Mouse (Mus musculus) limb, embryonic 10.5 days (tissue): ENCODE data around the gene Vsig2. TPM values are rescaled to one million over a fixed set of nuclear protein-coding genes. Genes with fewer than 3 reads are reported as not detected.
A peak's percentile ranks its signal among the peaks of the same experiment; 100 is the strongest.

Experiments
- DNase-seq: peaks from one replicate; pipeline ENCODE4 v3.0.0-alpha.2; 2017; ENCODE audit warnings: low spot score
- H3K27ac ChIP-seq: fragments of 300-500 bp; sonication (generic); 2 replicates; pipeline ENCODE4 v1.5.1; 2016; ENCODE audit warnings: mild to moderate bottlenecking
- H3K27me3 ChIP-seq: fragments of 300-500 bp; sonication (generic); 2 replicates; pipeline ENCODE4 v1.6.1; 2016; ENCODE audit warnings: low read depth, mild to moderate bottlenecking; ENCODE audit not compliant: poor library complexity, severe bottlenecking
- H3K36me3 ChIP-seq: fragments of 300-500 bp; sonication (generic); 2 replicates; pipeline ENCODE4 v1.6.1; 2016; ENCODE audit warnings: mild to moderate bottlenecking, moderate library complexity
- H3K4me1 ChIP-seq: fragments of 300-500 bp; sonication (generic); 2 replicates; pipeline ENCODE4 v1.6.1; 2016
- H3K4me3 ChIP-seq: fragments of 300-500 bp; sonication (generic); 2 replicates; pipeline ENCODE4 v1.5.1; 2016; ENCODE audit warnings: mild to moderate bottlenecking, moderate library complexity
- H3K9me3 ChIP-seq: fragments of 300-500 bp; sonication (generic); replicated peaks from 2 replicates; pipeline ENCODE4 v1.6.1; 2016; ENCODE audit warnings: mild to moderate bottlenecking
- WGBS: fragments of 180-500 bp; shearing (Covaris S2); methylation state at CpG from one replicate; pipeline ENCODE4 v1.1.7; 2016; 5-methylcytosine and 5-hydroxymethylcytosine counted together
- polyA plus RNA-seq: library from polyadenylated mRNA; unstranded; fragments of >200 nt; fragmentation: Nextera tagmentation; extraction: Ambion mirVana; gene quantifications from 2 replicates; pipeline ENCODE4 v1.2.1, GENCODE M21; 2016

The Vsig2 gene
- polyA plus RNA-seq, 1 experiment from 2014 or later, result 0.74 TPM

DNA sequence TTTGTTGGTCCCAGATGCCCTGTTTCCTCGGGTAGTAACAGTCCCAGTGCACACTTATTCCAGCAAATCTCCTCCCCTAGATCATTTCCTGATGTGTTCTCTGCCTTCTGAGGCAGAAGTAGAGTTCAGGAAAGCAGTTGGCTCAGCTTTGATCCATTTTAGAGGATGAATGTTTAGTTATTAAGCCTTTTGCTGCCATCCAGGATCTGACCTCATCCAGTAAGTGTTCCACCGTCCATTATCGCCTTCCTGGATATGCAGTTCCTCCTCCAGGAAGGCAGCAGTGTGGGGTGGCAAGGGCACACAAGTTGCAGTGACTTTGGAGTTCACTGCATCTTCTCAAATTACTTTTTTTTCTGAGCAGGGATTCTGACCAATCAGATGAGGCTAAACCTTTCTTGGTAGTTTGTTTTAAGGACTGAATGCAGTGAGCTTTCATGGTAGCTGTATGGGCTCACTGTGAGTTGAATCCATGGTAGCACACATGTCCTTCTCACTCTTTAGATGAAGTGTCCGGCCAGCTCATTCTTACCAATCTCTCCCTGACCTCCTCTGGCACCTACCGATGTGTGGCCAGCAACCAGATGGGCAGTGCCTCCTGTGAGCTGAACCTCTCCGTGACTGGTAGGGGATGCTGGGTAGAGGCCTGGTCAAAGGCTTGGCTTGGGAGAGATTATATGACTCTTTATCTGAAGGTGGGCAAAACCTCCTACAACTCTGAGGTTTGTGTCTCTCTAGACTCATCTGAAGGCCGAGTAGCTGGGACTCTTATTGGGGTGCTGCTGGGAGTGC lies 3.0 kb downstream of the Vsig2 start:
- H3K27ac ChIP-seq, result no peak overlapping the region
- WGBS, result 63% methylated on average over 7 of the region's 7 CpGs
- H3K36me3 ChIP-seq, result no peaks in the 10 kb centered on the region
- H3K9me3 ChIP-seq, result no peaks in the 10 kb centered on the region
- no peak overlapping the region for H3K4me3 ChIP-seq
- H3K4me1 ChIP-seq, result peaks cover 42% of the 10 kb centered on the region
- DNase-seq, result no peak
- peaks cover 78% of the 10 kb centered on the region for H3K27me3 ChIP-seq

DNA sequence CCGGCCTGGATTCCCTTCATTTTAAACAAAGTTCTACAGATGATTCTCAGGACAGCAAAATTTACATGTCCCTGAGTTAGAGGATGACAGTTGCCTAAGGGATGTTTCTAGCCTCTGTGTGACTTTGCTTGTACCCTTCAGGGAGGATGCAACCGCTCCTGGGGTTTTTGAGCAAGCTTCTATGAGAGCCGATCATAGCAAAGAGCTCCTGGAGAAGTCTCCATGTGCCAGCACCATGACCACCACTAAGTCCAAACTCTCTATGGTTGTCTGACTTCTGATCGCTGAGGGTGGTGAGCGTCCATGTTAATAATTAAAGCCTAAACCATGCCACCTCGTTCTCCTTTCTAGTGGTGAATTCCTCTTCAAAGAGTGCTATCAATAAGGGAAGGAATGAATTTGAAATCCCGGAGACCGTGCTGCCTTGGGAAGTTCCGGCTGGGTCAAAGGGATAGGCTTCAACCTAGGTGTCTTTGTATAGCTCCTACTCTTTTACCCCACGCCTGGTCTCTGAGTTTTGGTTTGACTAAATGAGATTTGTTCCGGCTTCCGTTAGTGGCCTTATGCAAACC lies 4.9 kb downstream of the Vsig2 start:
- Histone ChIP-seq H3K9me3 (no peaks in the 10 kb centered on the region), H3K4me1 (peaks cover 35% of the 10 kb centered on the region), H3K4me3 (peak overlapping the region; percentile 47), H3K36me3 (no peaks in the 10 kb centered on the region), H3K27me3 (peaks cover 79% of the 10 kb centered on the region), H3K27ac (no peak overlapping the region)
- WGBS, result 24% methylated on average over 12 of the region's 12 CpGs
- no peak for DNase-seq

DNA sequence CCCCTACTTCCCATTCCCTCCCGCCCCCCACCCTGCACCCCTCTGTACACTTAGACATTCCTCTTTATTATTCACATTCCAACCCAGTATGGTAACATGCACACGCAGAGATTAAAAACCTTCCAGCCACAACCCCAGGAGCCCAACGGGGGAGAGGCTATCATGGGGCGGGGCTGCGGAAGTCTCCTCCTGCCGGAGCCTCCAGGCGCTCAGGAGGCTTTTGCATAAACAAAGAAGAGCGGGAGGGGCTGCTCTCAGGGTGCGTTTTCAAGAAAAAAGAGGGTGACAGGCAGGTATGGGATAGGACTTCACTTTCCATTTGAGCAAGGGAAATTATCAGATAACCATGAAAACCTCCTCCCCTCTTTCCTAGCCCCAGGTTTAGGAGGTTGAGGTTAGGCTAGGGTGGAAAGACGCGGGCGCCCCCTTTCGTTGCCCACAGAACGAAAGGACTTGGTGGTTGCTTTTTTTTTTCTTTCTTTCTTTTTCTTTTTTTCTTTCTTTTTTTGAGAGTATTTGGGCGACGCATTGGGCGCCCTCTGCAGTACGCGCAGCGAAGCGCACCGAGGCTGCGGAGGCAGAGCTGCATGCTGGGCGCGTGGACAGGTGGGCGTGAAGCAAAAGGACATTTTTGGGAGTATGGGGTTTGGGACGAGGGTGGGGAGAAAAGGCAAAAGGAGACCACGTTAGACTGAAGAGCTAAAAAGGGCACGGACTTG lies 5.6 kb downstream of the Vsig2 start:
- H3K4me3 ChIP-seq, result peak overlapping the region; percentile 47
- H3K36me3 ChIP-seq, result no peaks in the 10 kb centered on the region
- peak overlapping the region; percentile 6 for H3K27ac ChIP-seq
- DNase-seq, result peak; percentile 66
- WGBS, result under 1% methylated on average over 29 of the region's 29 CpGs
- no peaks in the 10 kb centered on the region for H3K9me3 ChIP-seq
- H3K4me1 ChIP-seq, result peaks cover 29% of the 10 kb centered on the region
- H3K27me3 ChIP-seq, result peaks cover 80% of the 10 kb centered on the region

DNA sequence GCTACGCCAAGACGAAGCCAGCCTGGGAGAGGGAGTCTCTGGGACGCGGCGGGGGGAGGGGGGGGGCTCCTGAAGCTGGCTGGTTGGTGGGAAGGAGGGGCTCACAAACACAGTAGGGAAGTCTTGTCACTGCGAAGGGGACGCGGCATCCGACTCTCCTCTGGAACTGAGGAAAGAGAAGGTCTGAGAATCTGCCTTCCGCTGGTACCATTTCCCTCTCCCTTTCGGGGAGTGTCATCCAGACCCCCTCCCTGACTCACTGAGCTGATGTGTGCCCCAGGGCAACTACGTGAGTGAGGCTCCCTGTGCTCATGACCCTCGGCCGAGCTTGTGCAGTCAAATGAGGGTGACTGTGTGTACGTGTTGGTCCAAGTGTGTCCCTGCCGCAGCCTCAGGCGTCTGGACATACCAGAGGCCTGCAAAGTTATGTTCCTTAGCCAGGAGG lies 6.1 kb downstream of the Vsig2 start:
- peak; percentile 48 for DNase-seq
- 3% methylated on average over 17 of the region's 17 CpGs for WGBS
- Histone ChIP-seq H3K36me3 (no peaks in the 10 kb centered on the region), H3K27ac (peak overlapping the region; percentile 6; the same call in 1 of the 2 replicates), H3K4me3 (peak overlapping the region; percentile 47), H3K27me3 (peaks cover 84% of the 10 kb centered on the region), H3K9me3 (no peaks in the 10 kb centered on the region), H3K4me1 (peaks cover 24% of the 10 kb centered on the region)

DNA sequence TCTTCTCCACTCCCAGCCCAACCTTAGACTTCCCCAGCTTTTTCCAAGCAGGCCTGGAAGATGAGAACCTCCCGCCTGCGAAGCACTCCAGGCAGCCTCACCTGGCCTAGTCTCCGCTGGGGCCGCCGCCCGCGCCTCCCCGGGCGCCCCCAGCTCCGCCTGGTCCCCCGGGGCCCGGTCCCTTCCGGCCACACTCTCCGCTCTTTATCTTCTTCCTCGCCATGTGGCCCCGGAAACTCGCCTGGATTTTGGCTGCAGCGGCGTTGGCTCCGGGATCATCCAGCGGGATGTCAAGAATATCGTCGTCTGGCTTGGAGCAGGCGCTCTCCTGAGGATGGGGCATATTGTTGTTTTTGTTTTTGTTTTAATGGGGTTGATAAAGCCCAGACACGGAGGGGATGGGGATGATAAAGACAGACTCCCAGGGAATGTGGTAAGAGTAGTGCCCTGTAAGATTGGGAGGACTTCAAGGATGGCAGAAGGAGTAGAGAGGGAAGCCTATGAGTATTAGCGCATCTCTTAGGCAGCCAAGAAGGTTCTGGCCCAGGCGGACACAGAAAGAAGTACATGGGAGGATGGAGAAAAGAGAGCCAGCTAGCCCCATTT lies 6.9 kb downstream of the Vsig2 start:
- Histone ChIP-seq H3K4me1 (peaks cover 24% of the 10 kb centered on the region), H3K27ac (no peak overlapping the region), H3K27me3 (peaks cover 92% of the 10 kb centered on the region), H3K36me3 (no peaks in the 10 kb centered on the region), H3K9me3 (no peaks in the 10 kb centered on the region), H3K4me3 (peak overlapping the region; percentile 26)
- WGBS, result 6% methylated on average over 27 of the region's 27 CpGs
- no peak for DNase-seq

DNA sequence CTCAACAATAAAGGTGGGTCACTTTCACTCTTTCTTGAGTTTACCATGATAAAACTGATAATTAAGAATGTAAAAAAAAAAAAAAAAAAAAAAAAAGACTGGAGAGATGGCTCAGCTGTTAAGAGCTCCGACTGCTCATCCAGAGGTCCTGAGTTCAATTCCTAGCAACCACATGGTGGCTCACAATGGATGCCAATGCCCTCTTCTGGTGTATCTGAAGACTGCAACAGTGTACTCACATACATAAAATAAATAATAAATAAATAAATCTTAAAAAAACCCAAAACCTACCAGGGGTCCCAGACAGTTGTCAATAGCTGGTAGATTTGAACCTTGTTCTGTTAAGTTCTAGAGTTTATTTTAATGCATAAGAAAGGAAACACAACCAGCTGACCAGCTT lies 7.8 kb downstream of the Vsig2 start:
- Histone ChIP-seq H3K36me3 (no peaks in the 10 kb centered on the region), H3K4me3 (no peak overlapping the region), H3K27ac (no peak overlapping the region), H3K9me3 (no peaks in the 10 kb centered on the region), H3K4me1 (peaks cover 26% of the 10 kb centered on the region), H3K27me3 (peaks cover 96% of the 10 kb centered on the region)
- 80% methylated on average over 1 of the region's 1 CpGs for WGBS
- no peak for DNase-seq

DNA sequence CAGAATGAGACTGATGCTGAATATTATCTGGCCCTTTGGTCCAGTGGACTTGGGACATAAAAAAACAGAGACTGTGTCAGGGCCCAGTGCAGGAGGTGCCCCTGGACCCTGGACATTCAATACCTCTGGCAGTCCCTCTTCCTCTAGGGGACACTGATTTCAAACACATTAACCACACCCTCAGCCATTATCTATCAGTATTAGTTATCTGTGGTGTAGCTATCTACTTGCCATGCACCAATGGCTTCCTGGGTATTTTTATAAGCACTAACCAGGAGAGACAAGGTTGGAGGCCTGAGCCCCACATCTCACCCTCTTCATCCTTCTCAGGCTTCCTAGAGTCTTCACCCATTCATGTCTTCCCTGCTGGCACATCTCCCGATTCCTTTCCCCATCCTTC lies 11.4 kb downstream of the Vsig2 start:
- Histone ChIP-seq H3K27ac (no peak overlapping the region), H3K4me1 (peaks cover 29% of the 10 kb centered on the region), H3K4me3 (no peak overlapping the region), H3K36me3 (no peaks in the 10 kb centered on the region), H3K27me3 (peaks cover 99% of the 10 kb centered on the region), H3K9me3 (no peaks in the 10 kb centered on the region)
- DNase-seq, result no peak
- 51% methylated on average over 1 of the region's 1 CpGs for WGBS

DNA sequence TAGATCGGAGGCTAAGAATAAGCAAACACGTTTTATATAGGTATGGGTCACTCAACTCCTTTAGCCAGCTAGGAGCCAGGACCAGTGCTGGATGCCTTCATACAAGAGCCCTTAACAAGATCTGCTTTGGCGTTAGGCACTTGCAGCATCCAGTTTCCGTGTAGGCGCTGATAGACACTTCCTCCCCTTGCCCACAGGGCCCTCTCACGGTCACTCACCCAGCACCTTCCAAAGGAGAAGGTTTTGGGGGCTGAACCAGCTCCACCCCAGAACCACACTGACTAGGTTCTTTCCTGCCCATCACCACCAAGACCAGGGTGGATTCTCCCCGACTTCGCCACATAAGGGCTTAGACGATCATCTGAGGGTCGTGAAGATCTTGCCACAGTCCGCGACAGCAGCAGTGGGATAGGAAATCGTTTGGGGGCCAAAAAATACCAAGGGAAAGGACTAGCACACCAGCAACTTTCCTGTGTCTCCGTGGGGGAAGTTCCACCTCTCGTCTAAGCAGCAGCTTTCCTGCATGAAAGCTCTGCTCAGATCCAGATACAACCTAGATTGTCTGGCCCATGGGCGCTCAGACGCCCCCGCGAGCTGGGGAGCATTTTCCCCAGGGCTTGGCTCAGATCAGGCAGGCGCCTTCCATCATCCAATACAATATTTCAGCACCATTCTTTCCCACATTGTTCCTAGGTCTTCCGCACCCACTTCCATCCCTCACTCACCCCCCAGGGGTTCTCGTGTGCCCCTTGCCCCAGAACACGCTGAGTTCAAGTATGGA lies 12.9 kb downstream of the Vsig2 start:
- Histone ChIP-seq H3K4me3 (peak overlapping the region; percentile 53), H3K27me3 (peaks cover 94% of the 10 kb centered on the region), H3K36me3 (no peaks in the 10 kb centered on the region), H3K4me1 (peaks cover 26% of the 10 kb centered on the region), H3K9me3 (no peaks in the 10 kb centered on the region), H3K27ac (no peak overlapping the region)
- DNase-seq, result peak; percentile 49
- 3% methylated on average over 23 of the region's 23 CpGs for WGBS

DNA sequence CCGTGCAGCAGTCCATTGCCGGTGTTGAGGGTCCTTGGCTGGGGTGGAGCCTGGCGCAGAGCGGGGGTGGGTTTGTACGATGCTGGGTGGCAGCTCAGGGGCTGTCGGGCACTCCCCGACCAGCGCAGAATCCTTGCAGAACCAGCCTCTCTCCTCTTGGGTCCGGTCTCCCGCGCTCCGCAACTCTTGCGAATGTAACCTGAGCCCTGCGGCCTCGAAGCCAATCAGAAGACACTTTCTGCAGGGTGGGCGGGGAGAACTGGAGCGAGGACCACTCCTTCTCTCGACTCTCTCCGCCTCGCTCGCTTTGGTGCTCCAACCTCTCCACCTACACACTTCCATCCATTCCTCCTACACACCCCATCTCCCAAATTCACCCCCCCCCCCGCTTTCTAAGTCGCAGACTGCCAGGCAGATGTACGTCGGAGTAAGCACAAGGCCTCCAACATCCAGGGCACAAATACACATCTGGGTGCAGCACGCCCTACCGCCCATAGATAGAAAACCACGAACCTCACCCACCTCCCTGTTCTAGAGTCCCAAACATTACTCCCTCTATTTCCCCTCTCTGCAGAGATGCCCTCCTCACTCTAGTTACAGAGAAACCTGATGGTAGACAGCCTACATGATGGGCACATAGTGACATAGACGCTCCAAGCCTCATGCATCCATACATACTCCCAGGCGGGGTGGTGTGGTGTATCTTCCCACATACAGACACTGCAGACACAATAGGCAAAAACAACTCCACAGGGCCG lies 13.7 kb downstream of the Vsig2 start, which contains the start of gene Nrgn:
Gene Nrgn, minus strand, starts transcription at position 369 of the 758 bp plus-strand sequence.
- peaks cover 91% of the 10 kb centered on the region for H3K27me3 ChIP-seq
- peak within 1 kb of the TSS; percentile 53 for H3K4me3 ChIP-seq
- WGBS, result 6% methylated on average over 31 of the region's 31 CpGs
- H3K27ac ChIP-seq, result no peak within 1 kb of the TSS
- no peaks in the 10 kb centered on the region for H3K9me3 ChIP-seq
- DNase-seq, result peak; percentile 87
- no peaks in the 10 kb centered on the region for H3K36me3 ChIP-seq
- H3K4me1 ChIP-seq, result peaks cover 26% of the 10 kb centered on the region

DNA sequence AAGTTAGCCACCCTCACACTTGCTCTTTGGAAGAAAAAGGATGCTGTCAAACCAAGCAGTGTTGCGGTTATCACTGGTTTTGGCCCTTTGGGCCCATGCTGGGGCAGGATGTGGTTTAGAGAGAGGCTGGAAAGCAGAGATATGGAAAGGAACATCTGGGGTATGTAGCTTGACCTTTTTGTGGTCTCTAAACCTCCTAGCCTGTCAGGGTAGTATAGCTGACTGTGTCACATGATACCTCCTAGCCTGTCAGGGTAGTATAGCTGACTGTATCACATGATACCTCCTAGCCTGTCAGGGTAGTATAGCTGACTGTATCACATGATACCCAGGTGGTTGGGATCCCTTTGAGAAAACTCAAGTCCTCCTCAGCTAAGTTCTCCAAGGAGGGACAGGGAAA lies 15.2 kb downstream of the Vsig2 start:
- Histone ChIP-seq H3K27ac (no peak overlapping the region), H3K36me3 (no peaks in the 10 kb centered on the region), H3K4me1 (peaks cover 26% of the 10 kb centered on the region), H3K9me3 (no peaks in the 10 kb centered on the region), H3K4me3 (no peak overlapping the region), H3K27me3 (peaks cover 77% of the 10 kb centered on the region)
- 92% methylated on average over 1 of the region's 1 CpGs for WGBS
- DNase-seq, result no peak

DNA sequence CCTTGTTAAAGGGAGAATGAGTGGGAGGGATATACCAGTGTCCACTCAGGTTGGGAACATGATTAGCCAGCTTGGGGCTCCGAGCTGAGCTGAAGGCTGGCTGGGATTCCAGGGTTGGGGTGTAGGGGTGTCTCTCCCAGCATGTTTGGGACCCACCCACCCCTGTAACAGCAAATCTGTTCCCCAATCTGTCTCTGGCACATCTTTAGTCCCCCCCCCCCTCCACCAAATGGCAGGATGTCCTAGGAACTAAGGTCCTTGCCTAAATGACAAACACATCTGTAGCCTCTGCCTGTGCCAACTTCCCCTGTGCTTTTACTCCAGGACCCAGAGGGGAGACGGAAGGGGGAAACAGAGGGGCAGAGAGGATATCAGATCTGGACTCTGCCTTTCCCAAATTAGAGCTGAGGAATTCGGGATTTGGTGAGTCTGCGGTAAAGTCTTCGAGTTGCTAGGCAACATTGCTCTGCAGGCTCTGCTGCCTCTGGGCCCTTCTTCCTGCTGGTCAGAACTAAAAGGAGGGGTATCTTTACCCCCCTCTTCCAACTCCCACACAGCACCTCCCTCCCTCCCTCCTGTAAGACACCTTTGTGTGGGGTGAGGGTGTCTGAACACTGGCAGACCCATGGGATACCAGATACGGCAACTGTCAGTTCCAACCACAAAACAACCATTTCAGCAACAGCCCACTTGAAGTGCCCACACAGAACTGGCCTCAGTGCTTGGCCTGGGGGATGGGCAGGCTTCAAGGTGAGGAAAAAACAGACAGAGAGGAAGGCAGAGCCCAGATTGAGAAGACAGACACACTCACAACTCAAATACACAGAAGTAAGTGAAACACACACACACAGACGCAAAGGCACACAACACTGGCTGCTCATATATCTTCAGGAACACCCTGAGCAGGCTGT lies 16.0 kb downstream of the Vsig2 start, which contains the start of gene Siae:
Gene Siae, plus strand, starts transcription at position 861 of the 911 bp plus-strand sequence.
- Histone ChIP-seq H3K27ac (no peak within 1 kb of the TSS), H3K4me3 (no peak within 1 kb of the TSS), H3K4me1 (peaks cover 26% of the 10 kb centered on the region), H3K27me3 (peaks cover 68% of the 10 kb centered on the region), H3K36me3 (no peaks in the 10 kb centered on the region), H3K9me3 (no peaks in the 10 kb centered on the region)
- WGBS, result 32% methylated on average over 7 of the region's 7 CpGs
- DNase-seq, result no peak
